Mouse (Mus musculus): ENCODE measurements around the gene Fbll1.

DNA sequence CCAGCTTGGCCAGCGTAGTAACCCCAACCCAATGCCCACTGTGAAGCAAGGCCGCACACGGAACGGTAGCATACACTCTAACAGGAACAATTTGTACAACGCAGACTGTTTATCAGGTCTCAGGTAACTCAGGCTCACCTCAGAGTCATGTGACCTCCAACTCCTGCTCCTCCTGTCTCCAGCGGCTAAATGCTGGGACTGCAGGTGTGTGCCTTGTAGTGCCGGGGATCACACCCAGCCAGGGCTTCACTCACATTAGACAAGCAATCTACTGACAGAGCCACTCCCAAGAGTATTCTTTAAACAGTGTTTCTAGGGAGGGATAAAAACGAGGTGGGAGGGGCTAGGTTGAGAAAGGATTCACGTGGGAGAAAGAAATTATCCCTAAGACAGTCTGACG is 12.8 kb upstream of the Fbll1 start:
- no peak for TF ChIP-seq CTCF (IDR thresholded peaks at IDR 0.05; ENCODE audit: insufficient read depth, low read length)
- no peak for TF ChIP-seq POLR2A (IDR thresholded peaks at IDR 0.05; ENCODE audit: borderline replicate concordance, extremely low read depth, low read depth, low read length)

Measured in lung, adult 2 months (tissue).